Mouse (Mus musculus) yolk sac, embryonic 10.5 days (tissue): ENCODE data around the gene Celf2.

Source experiments
- DNase-seq: peaks from one replicate; pipeline ENCODE4 v3.0.0-alpha.2; 2017; ENCODE audit warnings: low spot score

Celf2 gene

DNA sequence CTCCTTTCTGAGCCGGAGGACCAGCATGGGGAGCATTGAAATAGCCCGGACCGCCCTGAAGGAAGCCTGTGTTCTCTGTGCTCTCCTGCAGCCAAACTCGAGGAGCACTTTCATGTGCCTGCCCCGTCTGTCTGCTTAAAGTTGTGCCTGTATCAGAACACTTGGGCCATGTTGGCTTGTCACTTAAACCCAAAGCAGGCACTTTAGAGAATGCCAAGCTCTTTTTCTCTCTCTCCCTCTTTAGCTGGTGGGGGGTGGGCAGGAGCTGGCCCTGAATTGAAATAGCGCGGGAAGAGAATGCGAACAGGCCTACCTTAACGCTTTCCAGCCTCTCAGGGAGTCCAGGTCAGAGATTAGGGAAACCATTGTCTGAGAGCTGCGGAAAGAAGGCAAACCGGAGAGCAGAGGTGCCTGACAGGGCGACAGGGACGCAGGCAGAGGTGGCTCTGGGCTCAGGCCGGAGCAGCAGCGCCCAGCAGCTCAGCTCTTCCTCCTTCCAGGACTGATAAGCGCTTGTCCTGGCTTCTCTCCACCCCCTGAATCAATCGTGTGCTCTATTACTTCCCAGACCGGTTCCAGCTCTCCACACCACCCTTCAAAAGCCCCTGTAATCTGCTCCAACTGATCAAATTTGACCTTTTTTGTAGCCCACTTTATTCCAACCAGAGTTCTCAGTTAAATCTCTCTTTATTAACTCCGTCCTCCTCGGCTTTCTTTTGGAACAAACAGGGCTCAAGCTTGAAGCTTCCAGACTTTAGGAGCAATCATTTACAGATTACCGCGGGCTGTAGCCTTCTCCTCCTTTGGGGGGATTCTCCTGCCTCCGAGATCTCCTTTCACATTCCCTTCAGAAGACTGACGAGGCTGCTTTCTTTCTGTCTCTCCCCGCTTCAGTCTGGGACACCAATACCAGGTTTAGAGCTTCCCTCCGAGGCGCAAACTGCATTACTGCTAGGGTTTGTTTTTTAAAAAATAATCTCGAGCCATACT is 428.3 kb downstream of the Celf2 start:
- DNase-seq, result peak; percentile 50

DNA sequence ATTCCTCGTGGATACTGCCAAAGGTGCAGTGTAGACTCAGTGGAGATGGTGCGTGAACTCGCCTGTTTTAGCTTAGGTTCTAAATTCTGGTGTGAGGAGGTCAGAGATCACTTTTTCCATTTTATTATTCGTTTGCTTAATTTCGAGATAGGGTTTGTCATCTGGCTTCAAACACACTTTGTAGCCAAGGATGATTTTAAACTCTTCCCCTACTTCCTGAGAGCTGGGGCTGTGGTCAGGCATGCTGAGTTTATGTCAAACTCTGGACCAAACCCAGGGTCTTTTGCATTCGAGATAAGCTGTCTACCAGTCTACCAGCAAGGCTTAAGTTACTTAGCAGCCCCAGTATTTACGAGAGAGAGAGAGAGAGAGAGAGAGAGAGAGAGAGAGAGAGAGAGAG is 429.3 kb downstream of the Celf2 start:
- DNase-seq, result no peak

- DNase-seq, result no peak
Observed at GRCm38 (mm10) chr2:7079390-7079789, 430.0 kb downstream of the Celf2 start.

DNA sequence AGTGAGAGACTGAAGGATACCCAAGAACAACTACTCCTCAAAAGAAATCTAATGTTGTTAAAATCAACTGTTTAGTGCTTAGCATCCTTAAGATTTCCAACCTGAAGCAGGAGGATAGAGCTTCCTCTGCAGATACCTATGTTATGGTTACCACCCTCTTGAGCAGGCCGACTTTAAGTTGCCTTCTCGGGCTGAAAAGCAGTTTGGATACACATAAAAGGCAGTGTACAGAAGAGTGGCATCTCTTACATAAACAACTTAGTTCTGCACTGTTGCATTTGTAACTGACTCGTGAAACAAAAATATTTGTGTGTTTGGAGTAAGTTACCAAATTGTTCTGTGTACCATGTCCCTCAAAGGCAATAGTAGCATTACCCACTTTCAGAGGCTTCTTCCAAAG is 435.6 kb downstream of the Celf2 start:
- no peak for DNase-seq

DNA sequence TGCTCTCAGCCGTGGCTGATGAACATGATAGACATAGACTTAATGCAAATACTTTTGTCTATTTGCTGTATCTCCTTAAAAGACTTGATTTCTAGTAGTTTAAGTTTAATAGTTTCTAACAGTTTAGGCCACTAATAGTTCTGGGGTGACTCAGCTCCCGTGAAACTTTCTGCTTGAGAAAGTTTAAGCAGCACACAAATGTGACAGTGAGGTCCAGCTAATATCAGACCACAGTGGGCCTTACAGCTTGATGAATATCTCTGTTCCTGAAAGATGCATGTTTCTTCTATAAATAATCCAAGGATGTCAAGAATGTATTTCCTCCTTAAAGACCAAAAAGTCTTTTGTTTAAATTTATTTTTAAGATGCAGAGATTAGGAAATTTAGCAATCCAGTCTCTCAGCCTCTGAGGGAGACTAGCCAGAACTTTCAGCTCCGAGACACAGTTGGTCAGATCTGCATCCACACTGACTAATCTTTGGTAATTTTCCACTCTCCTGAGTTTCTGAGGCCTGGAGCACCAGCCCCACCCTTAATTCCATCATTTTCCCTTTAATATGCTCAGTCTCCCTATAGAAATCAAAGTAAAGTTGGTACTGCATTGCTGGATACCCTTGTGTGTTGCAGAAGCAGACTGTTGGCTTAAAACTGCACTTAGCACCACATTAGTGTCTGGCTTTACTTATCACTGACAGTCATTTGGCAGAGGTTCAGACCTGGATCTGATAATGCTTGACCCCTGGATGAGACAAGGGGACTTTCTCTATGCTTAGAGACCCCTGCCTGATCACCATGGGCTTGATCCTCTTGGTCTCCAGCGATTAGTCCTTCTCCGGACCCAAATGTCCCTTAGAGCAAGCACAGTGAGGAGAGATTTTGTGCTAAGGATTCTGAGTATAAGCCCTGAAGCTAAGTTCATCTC is 436.8 kb downstream of the Celf2 start:
- no peak for DNase-seq

DNA sequence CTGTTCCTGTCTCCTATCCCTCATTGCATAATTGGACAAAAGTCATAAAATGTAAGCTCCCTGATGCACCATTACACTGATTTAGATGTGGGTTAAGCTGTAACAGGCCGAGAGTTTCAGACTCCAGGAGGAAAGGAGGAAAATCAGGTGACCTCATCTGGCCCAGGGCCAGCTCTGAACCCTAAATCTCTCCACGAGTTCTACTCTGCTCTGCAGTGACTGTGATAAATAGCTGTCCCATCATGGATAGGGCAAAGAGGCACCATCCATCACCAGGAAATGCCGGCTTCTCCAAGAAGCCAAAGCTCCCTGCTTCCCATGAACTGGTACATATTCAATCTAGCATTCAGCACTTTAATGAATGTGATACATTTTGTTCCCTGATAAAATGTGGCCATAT is 439.9 kb downstream of the Celf2 start:
- no peak for DNase-seq

DNA sequence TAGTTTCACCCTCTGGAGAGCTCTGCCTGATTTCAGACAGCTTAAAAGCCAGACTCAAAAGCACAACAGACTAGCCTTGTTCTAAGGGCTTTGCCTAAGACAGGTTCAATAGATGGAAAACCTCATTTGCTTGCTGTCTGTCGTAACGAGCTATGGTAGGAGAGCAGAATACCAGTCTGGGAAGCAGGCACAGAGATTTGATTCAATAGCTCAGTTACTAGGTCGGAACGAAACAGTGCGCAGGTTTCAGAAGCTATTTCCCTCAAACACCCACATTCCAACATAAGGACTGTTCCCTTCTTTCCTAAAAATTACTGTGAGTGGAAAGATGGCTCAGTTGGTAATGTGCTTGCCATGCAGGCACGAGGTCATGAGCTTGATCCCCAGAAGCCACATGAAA is 441.1 kb downstream of the Celf2 start:
- no peak for DNase-seq

GRCm38 (mm10) chr2:7063574-7064192 is 445.7 kb downstream of the Celf2 start:
- DNase-seq, result no peak

DNA sequence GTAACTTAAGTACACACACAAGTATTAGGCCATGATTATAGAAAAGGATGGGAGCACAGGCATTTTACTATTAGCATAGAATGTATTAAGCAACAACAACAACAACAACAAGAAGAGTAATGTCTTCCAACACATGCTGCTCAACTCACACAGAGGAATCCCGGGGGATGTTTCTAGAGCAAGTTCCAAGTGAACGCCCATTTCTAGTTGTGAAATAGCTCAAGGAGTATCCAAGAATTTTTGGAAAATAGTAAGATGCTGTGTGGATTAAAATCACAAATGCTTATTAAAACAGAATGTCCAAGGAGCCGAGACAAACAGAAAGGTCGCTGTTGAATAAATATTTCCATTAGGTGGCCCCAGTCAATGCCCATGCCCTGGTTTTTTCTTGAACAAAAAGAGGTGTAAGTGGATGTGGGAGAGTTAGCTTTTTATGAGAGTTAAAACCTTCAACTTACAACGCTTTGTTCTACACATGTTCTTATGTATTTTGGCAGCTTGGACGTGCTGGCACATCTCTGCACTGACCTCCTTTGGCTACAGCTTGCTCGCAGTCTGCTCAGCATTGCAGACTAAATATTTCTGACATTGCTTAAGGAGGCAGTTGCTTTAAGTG is 448.8 kb downstream of the Celf2 start:
- DNase-seq, result no peak

DNA sequence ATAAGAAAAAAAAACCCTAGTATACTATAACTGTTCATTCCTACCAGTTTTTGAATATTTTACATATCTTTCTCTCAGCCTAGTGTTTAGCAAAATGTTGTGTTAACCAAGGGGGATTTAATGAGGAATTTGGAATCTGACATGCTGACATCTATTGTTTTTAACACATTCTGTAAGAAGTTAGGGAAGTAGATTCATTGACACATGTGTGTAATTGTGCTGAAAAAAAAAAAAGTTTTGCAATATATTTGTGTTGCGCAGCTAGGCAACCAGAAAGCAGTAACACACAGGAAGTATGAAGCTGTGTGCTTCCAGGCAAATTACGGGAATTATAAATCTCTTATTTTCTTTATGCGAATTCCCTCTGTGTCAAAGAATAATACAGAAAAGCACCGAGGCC is 453.0 kb downstream of the Celf2 start:
- no peak for DNase-seq

DNA sequence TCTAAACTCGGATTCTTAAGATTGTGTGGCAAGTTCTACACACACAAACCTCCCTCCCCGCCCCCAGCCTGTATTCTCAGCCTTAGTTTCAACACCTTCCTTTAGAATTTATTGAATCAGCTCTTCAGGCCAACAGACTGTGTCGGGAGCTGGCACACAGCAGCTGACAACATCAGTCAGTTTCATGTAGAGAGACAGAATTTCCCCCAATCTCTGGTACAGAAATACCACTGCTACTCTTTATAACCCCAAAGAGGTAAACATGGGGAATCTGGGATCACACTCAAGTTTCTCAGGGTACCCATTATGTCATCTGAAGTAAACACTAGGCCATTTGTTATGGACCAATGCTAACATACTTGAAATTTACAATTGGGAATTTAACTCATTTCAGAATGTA is 453.4 kb downstream of the Celf2 start:
- no peak for DNase-seq

DNA sequence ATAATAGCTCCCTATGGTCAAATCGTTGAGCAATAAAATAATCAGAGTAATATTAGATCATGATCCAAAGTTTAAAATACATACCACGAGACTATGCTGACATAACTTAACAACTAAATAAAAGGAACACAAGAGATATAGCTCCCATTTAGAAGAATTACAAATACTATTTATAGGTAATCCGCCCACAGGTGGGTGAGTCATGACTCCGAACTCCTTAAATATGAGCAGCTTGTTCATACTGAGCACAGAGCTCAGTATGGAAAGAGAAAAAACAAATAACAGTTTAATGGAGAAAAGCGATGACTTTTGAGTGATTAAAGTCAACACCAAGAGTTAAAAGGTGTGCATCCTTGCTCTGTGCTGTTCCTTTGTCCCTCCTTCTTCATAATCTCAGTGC is 458.3 kb downstream of the Celf2 start:
- no peak for DNase-seq

GRCm38 (mm10) chr2:7046155-7046554 is 463.2 kb downstream of the Celf2 start:
- no peak for DNase-seq

DNA sequence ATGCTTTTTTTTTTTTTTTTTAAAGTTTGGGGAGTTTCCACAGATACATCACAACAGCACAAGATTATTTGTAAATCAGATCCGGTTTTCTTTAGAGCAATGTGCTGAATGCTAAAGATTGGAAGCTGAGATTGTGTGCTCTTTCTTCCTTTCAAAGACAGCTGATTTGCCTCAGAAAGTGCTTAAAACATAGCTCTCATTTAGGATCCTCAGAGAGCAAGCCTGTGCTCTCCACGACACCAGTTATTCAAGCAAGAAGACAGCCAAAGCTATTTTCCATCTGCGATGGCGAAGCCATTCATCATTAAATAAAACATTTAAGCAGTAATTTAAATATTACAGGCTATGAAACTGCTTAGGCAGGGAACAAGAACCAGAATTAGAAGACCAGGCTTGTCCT is 463.8 kb downstream of the Celf2 start:
- no peak for DNase-seq

DNA sequence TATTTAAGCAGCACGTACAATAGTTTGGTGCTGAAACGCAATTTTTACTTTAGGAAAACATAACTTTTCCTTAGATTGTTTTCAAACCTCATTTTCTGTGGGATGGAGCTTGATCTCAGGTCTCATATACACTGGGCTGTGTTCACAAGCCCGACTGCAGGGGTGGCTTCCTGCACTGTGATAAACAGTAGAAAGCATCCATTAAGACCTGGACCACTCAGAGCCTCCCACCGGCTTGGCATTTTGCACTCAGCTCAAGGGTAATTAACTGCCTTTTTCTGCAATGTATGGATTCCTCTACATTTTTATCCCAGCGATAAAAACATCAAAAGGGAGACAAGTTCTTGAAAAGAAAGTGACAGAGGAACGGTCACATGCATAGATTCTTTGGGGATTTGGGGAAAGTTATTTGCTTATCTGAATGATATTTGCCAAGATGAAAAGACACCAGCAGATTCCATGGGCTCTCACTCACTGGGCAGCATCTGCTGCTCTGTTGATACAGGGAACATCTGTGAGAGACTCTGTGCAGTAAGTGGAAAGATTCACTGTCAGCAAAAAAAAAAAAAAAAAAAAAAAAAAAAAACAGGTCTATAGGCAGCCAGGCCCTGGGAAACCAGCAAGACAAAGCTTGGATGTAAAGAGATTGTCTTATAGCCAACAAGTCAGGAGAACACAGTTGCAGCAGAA is 465.4 kb downstream of the Celf2 start:
- no peak for DNase-seq

GRCm38 (mm10) chr2:7040940-7041339 is 468.4 kb downstream of the Celf2 start:
- no peak for DNase-seq

- no peak for DNase-seq
Observed at GRCm38 (mm10) chr2:7038991-7039390, 470.4 kb downstream of the Celf2 start.

DNA sequence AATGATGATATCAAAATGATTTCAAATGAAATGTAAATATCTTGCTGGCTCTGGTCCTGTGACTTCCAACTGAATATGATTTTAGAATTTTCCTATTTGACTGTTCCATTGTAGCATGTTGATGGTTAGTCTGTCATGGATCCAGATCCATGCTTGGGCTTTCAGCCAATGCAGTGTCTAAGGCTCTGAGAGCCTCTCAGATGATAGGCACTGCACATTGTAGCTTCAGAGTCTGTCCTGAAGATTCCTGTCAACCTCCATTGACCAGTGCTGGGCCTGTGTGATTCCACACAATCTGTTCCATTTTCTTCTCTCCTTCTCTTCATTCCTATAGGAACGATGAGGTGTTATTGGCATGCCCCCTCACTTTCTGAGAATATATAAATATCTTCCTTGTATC is 478.0 kb downstream of the Celf2 start:
- DNase-seq, result no peak

DNA sequence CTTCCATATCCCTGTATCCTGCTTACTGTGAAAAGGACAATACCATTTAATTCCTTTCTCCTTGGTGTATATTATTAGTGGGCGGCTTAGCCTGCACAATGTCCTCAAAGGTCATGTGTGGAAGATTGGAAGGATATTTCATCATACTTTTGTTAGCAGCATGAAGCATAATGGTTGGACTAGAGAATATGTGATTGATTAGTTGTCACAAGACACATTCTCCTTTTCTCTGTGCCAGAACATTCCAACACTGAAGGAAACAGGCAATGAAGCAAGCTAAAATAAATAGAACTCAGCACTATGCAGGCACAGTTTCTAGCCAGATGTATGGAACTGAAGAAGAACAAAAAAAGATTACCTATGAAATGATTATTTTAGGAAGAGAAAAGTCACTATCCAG is 482.6 kb downstream of the Celf2 start:
- DNase-seq, result no peak

DNA sequence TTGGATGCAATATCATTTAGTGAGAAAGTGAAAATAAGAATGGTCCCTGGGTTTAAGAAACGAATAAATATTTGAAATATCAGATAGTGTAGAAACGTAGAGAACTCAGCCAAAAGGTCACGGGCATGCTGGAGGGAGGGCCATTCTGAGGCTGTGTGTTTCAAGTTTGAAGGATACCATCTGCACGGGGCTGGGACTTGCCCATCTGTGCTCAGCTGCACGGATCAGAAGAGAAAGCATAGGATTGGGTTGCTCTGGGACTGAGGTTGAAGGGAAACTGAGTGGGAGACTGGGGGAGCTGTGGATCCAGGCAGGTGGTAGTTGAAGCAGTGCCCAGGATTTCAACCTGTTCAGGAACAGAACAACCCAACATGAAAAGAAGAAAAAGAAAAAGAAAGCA is 483.8 kb downstream of the Celf2 start:
- no peak for DNase-seq

DNA sequence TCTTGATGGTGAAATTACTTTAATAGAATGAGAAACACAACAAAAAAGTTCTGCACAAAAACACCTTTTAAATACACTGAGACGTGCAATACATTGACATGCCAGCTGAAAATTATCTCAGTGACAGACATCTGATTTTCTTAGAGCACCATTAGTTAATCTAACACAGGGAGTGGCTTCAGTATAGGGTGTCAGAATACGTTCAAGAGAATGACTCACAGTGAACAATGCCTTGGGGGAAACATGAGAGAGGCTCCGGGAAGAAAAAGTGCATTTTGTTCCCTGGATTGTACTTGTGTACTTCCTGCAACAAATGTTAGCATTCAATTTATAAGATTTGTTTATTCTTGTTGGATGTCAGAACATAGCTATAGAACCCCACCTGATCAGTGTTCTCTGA is 487.2 kb downstream of the Celf2 start:
- no peak for DNase-seq
